Mouse (Mus musculus): ENCODE measurements around the gene 1700010B08Rik. TPM values are rescaled to one million over a fixed set of nuclear protein-coding genes. Genes with fewer than 3 reads are reported as not detected.

Gene 1700010B08Rik
- total and polyA plus RNA-seq, 3 experiments = 0.29 TPM; not detected in 2

DNA sequence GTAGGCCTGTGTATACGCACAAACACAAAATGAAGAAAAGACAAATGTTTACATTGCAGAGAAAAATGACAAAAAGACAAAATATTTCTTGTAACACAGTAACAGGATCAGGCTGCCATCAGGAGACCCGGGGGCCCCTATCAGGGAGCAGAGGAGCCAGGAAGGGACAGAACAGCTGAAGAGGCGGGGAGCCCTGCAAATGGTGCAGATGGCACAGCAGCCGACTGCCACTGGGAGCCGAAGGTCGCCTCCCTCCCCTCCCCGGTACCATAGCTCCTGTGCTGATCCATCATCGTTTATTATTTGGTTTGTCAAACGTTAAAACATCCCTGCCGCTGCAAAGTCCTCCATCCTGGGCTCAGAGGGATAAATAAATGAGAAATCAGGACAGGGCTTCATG lies 6.6 kb upstream of the 1700010B08Rik start:
- H3K27me3 ChIP-seq (ENCODE audit: control insufficient read depth, insufficient read depth, low read length) = no peaks in the 10 kb centered on the region
- H3K79me2 ChIP-seq (replicated peaks; ENCODE audit: control insufficient read depth, insufficient read depth, low read length) = no peaks in the 10 kb centered on the region
- intact Hi-C loops (cut with DNase I) = no loop called here
- no peak overlapping the region for H3K27ac ChIP-seq
- H3K4me3 ChIP-seq = no peak overlapping the region
- H3K4me1 ChIP-seq (ENCODE audit: control insufficient read depth, insufficient read depth, low read length) = no peaks in the 10 kb centered on the region
- 61% methylated on average over 10 of the region's 10 CpGs for WGBS
- DNase-seq = no peak
- H3K36me3 ChIP-seq (ENCODE audit: control insufficient read depth, insufficient read depth, low read length) = no peaks in the 10 kb centered on the region
- TF ChIP-seq CTCF (IDR thresholded peaks at IDR 0.05) = no peak
- no peak overlapping the region for H3K9ac ChIP-seq (ENCODE audit: low read depth, low read length)

- whole genome bisulfite sequencing = 76% methylated on average over 4 of the region's 4 CpGs
- Histone ChIP-seq H3K36me3 (ENCODE audit: control insufficient read depth, insufficient read depth, low read length) (no peaks in the 10 kb centered on the region), H3K27me3 (ENCODE audit: control insufficient read depth, insufficient read depth, low read length) (no peaks in the 10 kb centered on the region), H3K9ac (ENCODE audit: low read depth, low read length) (no peak overlapping the region), H3K27ac (no peak overlapping the region), H3K4me1 (ENCODE audit: control insufficient read depth, insufficient read depth, low read length) (no peaks in the 10 kb centered on the region), H3K4me3 (no peak overlapping the region), H3K79me2 (replicated peaks; ENCODE audit: control insufficient read depth, insufficient read depth, low read length) (no peaks in the 10 kb centered on the region)
- no peak for DNase-seq
- intact Hi-C loops (cut with DNase I) = no loop called here
- TF ChIP-seq CTCF (IDR thresholded peaks at IDR 0.05) (no peak), EP300 (IDR thresholded peaks at IDR 0.05; ENCODE audit: insufficient read depth, low read depth, low read length) (no peak)
Measured at GRCm38 (mm10) chr2:173713241-173713640, 6.0 kb upstream of the 1700010B08Rik start.

DNA sequence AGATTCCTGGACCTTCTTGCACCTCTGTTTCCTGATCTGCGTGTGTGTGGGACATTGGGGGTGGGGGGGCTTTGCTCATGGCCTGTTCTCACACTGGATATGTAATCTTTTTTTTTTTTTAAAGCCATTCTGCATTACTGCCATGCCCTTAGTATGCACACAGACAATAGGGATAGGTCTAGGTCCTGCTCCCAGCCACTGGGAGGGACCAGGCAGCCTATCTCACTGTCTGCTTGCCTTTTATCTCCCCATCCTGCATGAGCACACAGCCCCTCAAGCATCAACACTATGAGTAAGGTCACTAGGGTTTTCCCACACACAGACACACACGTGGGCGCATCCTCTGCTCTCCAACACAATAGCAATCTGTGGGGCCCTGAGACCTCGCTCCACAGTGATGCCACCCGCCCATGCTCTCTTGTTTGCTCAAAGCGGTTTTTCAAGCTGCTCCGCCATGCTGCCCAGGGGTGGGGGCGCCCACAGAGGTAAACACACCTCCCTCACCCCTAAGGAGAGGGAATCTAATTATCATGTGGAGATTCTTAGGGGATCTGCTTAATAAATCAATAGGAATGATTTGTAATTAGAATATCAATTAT lies 4.5 kb upstream of the 1700010B08Rik start:
- H3K4me3 ChIP-seq = no peak overlapping the region
- intact Hi-C loops (cut with DNase I) = no loop called here
- no peaks in the 10 kb centered on the region for H3K36me3 ChIP-seq (ENCODE audit: control insufficient read depth, insufficient read depth, low read length)

GRCm38 (mm10) chr2:173716966-173717365 lies 2.2 kb upstream of the 1700010B08Rik start:
- Histone ChIP-seq H3K36me3 (ENCODE audit: control insufficient read depth, insufficient read depth, low read length) (no peaks in the 10 kb centered on the region), H3K79me2 (replicated peaks; ENCODE audit: control insufficient read depth, insufficient read depth, low read length) (no peaks in the 10 kb centered on the region), H3K4me3 (no peak overlapping the region), H3K9ac (ENCODE audit: low read depth, low read length) (no peak overlapping the region), H3K27me3 (ENCODE audit: control insufficient read depth, insufficient read depth, low read length) (no peaks in the 10 kb centered on the region), H3K27ac (no peak overlapping the region), H3K4me1 (ENCODE audit: control insufficient read depth, insufficient read depth, low read length) (no peaks in the 10 kb centered on the region)
- intact Hi-C loops (cut with DNase I) = no loop called here
- TF ChIP-seq CTCF (IDR thresholded peaks at IDR 0.05) (no peak), POLR2A (IDR thresholded peaks at IDR 0.05; ENCODE audit: insufficient read depth, low read depth, low read length) (no peak), EP300 (IDR thresholded peaks at IDR 0.05; ENCODE audit: insufficient read depth, low read depth, low read length) (no peak)
- WGBS = 81% methylated on average over 5 of the region's 5 CpGs
- DNase-seq = no peak

More for the DNA sequence above, 4.5 kb upstream of the 1700010B08Rik start:
- no peak overlapping the region for H3K27ac ChIP-seq
- no peaks in the 10 kb centered on the region for H3K79me2 ChIP-seq (replicated peaks; ENCODE audit: control insufficient read depth, insufficient read depth, low read length)
- H3K9ac ChIP-seq (ENCODE audit: low read depth, low read length) = no peak overlapping the region
- H3K27me3 ChIP-seq (ENCODE audit: control insufficient read depth, insufficient read depth, low read length) = no peaks in the 10 kb centered on the region
- no peak for TF ChIP-seq CTCF (IDR thresholded peaks at IDR 0.05)
- H3K4me1 ChIP-seq (ENCODE audit: control insufficient read depth, insufficient read depth, low read length) = no peaks in the 10 kb centered on the region
- no peak for DNase-seq
- 79% methylated on average over 8 of the region's 8 CpGs for WGBS

GRCm38 (mm10) chr2:173722251-173722857 lies 3.1 kb downstream of the 1700010B08Rik start:
- no peak overlapping the region for H3K9ac ChIP-seq (ENCODE audit: low read depth, low read length)
- H3K4me3 ChIP-seq = no peak overlapping the region
- no peaks in the 10 kb centered on the region for H3K36me3 ChIP-seq (ENCODE audit: control insufficient read depth, insufficient read depth, low read length)
- no peaks in the 10 kb centered on the region for H3K79me2 ChIP-seq (replicated peaks; ENCODE audit: control insufficient read depth, insufficient read depth, low read length)
- H3K27me3 ChIP-seq (ENCODE audit: control insufficient read depth, insufficient read depth, low read length) = no peaks in the 10 kb centered on the region
- H3K27ac ChIP-seq = no peak overlapping the region
- no peaks in the 10 kb centered on the region for H3K4me1 ChIP-seq (ENCODE audit: control insufficient read depth, insufficient read depth, low read length)
- TF ChIP-seq CTCF (IDR thresholded peaks at IDR 0.05) (no peak), POLR2A (IDR thresholded peaks at IDR 0.05; ENCODE audit: insufficient read depth, low read depth, low read length) (no peak), EP300 (IDR thresholded peaks at IDR 0.05; ENCODE audit: insufficient read depth, low read depth, low read length) (no peak)
- WGBS = 60% methylated on average over 11 of the region's 11 CpGs
- intact Hi-C loops (cut with DNase I) = no loop called here
- DNase-seq = no peak

DNA sequence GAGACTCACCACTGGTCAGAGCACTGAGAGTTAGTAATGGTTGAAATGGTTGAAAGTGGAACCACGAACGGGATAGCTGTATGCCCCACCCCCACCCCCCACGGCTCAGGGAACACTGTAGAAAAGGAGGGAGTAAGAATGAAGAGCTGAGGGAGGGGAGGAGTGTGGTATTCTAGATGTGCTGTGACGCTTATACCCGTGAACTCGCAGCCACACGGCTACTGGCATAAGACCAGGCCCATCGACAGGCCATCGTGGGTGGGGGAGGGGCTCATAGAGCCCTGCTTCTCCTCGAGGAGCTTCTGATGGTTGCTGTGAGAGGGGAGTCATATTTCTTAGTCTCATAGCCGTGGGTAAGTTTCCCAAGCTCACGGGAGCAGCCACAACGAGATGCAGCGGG lies 5.2 kb downstream of the 1700010B08Rik start:
- WGBS = 63% methylated on average over 14 of the region's 14 CpGs
- no peaks in the 10 kb centered on the region for H3K27me3 ChIP-seq (ENCODE audit: control insufficient read depth, insufficient read depth, low read length)
- TF ChIP-seq CTCF (IDR thresholded peaks at IDR 0.05) = no peak
- TF ChIP-seq POLR2A (IDR thresholded peaks at IDR 0.05; ENCODE audit: insufficient read depth, low read depth, low read length) = no peak
- no peak for TF ChIP-seq EP300 (IDR thresholded peaks at IDR 0.05; ENCODE audit: insufficient read depth, low read depth, low read length)

More for the DNA sequence above, 5.2 kb downstream of the 1700010B08Rik start:
- no peaks in the 10 kb centered on the region for H3K4me1 ChIP-seq (ENCODE audit: control insufficient read depth, insufficient read depth, low read length)
- H3K27ac ChIP-seq = no peak overlapping the region
- DNase-seq = no peak
- intact Hi-C loops (cut with DNase I) = no loop called here
- H3K36me3 ChIP-seq (ENCODE audit: control insufficient read depth, insufficient read depth, low read length) = no peaks in the 10 kb centered on the region
- H3K79me2 ChIP-seq (replicated peaks; ENCODE audit: control insufficient read depth, insufficient read depth, low read length) = no peaks in the 10 kb centered on the region
- no peak overlapping the region for H3K4me3 ChIP-seq
- H3K9ac ChIP-seq (ENCODE audit: low read depth, low read length) = no peak overlapping the region

Data from heart, adult 2 months (tissue).